Mouse (Mus musculus): ENCODE results near the gene Antxr2. TPM values are rescaled to one million over a fixed set of nuclear protein-coding genes. Genes with fewer than 3 reads are reported as not detected.
A peak's percentile ranks its signal among the peaks of the same experiment; 100 is the strongest.

The Antxr2 gene
- total and polyA plus RNA-seq, 3 experiments: 3.6 to 4.0 (median 3.9) TPM

- dilution Hi-C loops (cut with MboI; ENCODE audit: extremely low pct_ligation_motif_present, extremely low pct_unique_long_range_greater_than_20kb, low sequenced_read_pairs) (no loop called here), in situ Hi-C loops (cut with MboI; ENCODE audit: low pct_ligation_motif_present, low pct_unique_long_range_greater_than_20kb, low sequenced_read_pairs) (no loop called here)
- Histone ChIP-seq H3K27ac (ENCODE audit: insufficient read depth, low read depth) (no peak overlapping the region), H3K4me1 (ENCODE audit: control insufficient read depth in 1 of 2, insufficient read depth in 2 of 2) (0 out of 4 replicates have a peak, but pooled peaks cover 0 to 2% of the 10 kb centered on the region in 2 experiments), H3K4me3 (replicated peaks in 1 of 3; ENCODE audit: low read depth in 2 of 3, low read length in 2 of 3, poor library complexity in 1 of 3) (no peak overlapping the region), H3K79me2 (replicated peaks; ENCODE audit: control insufficient read depth, extremely low read depth, insufficient read depth, poor library complexity, severe bottlenecking) (no peaks in the 10 kb centered on the region), H3K27me3 (replicated peaks) (no peaks in the 10 kb centered on the region), H3K9me3 (replicated peaks; ENCODE audit: low read length) (no peaks in the 10 kb centered on the region), H3K9ac (ENCODE audit: insufficient read depth, low read depth) (no peak overlapping the region), H3K4me2 (ENCODE audit: insufficient read depth, low read depth, poor library complexity, severe bottlenecking) (no peak overlapping the region), H3K36me3 (replicated peaks in 1 of 2; ENCODE audit: control insufficient read depth in 1 of 2, insufficient read depth in 1 of 2, low read length in 1 of 2) (peaks cover 3 to 15% of the 10 kb centered on the region in 2 experiments)
- no peak for DNase-seq (ENCODE audit: extremely low read depth)
- TF ChIP-seq ZKSCAN1 (IDR thresholded peaks at IDR 0.05; ENCODE audit: borderline replicate concordance, low read depth, low read length) (no peak), TBP (conservative IDR thresholded peaks at IDR 0.05; ENCODE audit: low read depth, low read length) (no peak), MAZ (IDR thresholded peaks at IDR 0.05; ENCODE audit: low read depth, low read length) (no peak)
Observed at GRCm38 (mm10) chr5:97953241-97953920, 77.5 kb downstream of the Antxr2 start.

- Histone ChIP-seq H3K4me2 (ENCODE audit: insufficient read depth, low read depth, poor library complexity, severe bottlenecking) (no peak overlapping the region), H3K9me3 (replicated peaks; ENCODE audit: low read length) (no peaks in the 10 kb centered on the region), H3K27me3 (replicated peaks) (no peaks in the 10 kb centered on the region), H3K79me2 (replicated peaks; ENCODE audit: control insufficient read depth, extremely low read depth, insufficient read depth, poor library complexity, severe bottlenecking) (no peaks in the 10 kb centered on the region), H3K36me3 (replicated peaks in 1 of 2; ENCODE audit: control insufficient read depth in 1 of 2, insufficient read depth in 1 of 2, low read length in 1 of 2) (peaks cover 0 to 7% of the 10 kb centered on the region in 2 experiments), H3K4me1 (ENCODE audit: control insufficient read depth in 1 of 2, insufficient read depth in 2 of 2) (peaks cover 0 to 8% of the 10 kb centered on the region in 2 experiments; a peak in 1 of 4 replicates), H3K27ac (ENCODE audit: insufficient read depth, low read depth) (no peak overlapping the region), H3K4me3 (replicated peaks in 1 of 3; ENCODE audit: low read depth in 2 of 3, low read length in 2 of 3, poor library complexity in 1 of 3) (no peak overlapping the region), H3K9ac (ENCODE audit: insufficient read depth, low read depth) (no peak overlapping the region)
- DNase-seq (ENCODE audit: extremely low read depth): peak; percentile 17
- in situ Hi-C loops (cut with MboI; ENCODE audit: low pct_ligation_motif_present, low pct_unique_long_range_greater_than_20kb, low sequenced_read_pairs): loop anchor here (25.0 kb wide), 1 partner anchor 240 kb away; no protein-coding TSS in a partner anchor
- TF ChIP-seq RAD21 (IDR thresholded peaks at IDR 0.05; ENCODE audit: low read depth, low read length) (peak; percentile 79), CTCF (conservative IDR thresholded peaks at IDR 0.05 in 1 of 2, IDR thresholded peaks at IDR 0.05 in 1 of 2; ENCODE audit: low read depth in 2 of 2, low read length in 2 of 2) (peak; percentile 15 to 70; a peak in 2 of 4 replicates), NELFE (IDR thresholded peaks at IDR 0.05; ENCODE audit: low read depth, low read length) (no peak), SMC3 (IDR thresholded peaks at IDR 0.05; ENCODE audit: low read depth, low read length) (peak; percentile 78)
- dilution Hi-C loops (cut with MboI; ENCODE audit: extremely low pct_ligation_motif_present, extremely low pct_unique_long_range_greater_than_20kb, low sequenced_read_pairs): no loop called here
Observed at GRCm38 (mm10) chr5:97947261-97947660, 83.6 kb downstream of the Antxr2 start.

GRCm38 (mm10) chr5:97946236-97946635, 84.6 kb downstream of the Antxr2 start:
- H3K27me3 ChIP-seq (replicated peaks): no peaks in the 10 kb centered on the region
- H3K4me2 ChIP-seq (ENCODE audit: insufficient read depth, low read depth, poor library complexity, severe bottlenecking): no peak overlapping the region
- H3K9ac ChIP-seq (ENCODE audit: insufficient read depth, low read depth): no peak overlapping the region
- in situ Hi-C loops (cut with MboI; ENCODE audit: low pct_ligation_motif_present, low pct_unique_long_range_greater_than_20kb, low sequenced_read_pairs): loop anchor here (25.0 kb wide), 1 partner anchor 241 kb away; no protein-coding TSS in a partner anchor
- peaks cover 0 to 11% of the 10 kb centered on the region in 2 experiments for H3K36me3 ChIP-seq (replicated peaks in 1 of 2; ENCODE audit: control insufficient read depth in 1 of 2, insufficient read depth in 1 of 2, low read length in 1 of 2)
- H3K9me3 ChIP-seq (replicated peaks; ENCODE audit: low read length): no peaks in the 10 kb centered on the region
- H3K4me1 ChIP-seq (ENCODE audit: control insufficient read depth in 1 of 2, insufficient read depth in 2 of 2): peaks cover 0 to 8% of the 10 kb centered on the region in 2 experiments; a peak in 1 of 4 replicates
- no peaks in the 10 kb centered on the region for H3K79me2 ChIP-seq (replicated peaks; ENCODE audit: control insufficient read depth, extremely low read depth, insufficient read depth, poor library complexity, severe bottlenecking)
- dilution Hi-C loops (cut with MboI; ENCODE audit: extremely low pct_ligation_motif_present, extremely low pct_unique_long_range_greater_than_20kb, low sequenced_read_pairs): no loop called here
- H3K4me3 ChIP-seq (replicated peaks in 1 of 3; ENCODE audit: low read depth in 2 of 3, low read length in 2 of 3, poor library complexity in 1 of 3): no peak overlapping the region
- no peak for TF ChIP-seq MXI1 (IDR thresholded peaks at IDR 0.05; ENCODE audit: low read depth, low read length)
- TF ChIP-seq IRF4 (IDR thresholded peaks at IDR 0.05; ENCODE audit: low read depth, low read length): peak; percentile 52; the same call in 1 of the 2 replicates
- peak; percentile 24; the same call in 1 of the 2 replicates for TF ChIP-seq JUN (IDR thresholded peaks at IDR 0.05; ENCODE audit: insufficient read depth, low read depth, low read length)
- peak; percentile 34 for DNase-seq (ENCODE audit: extremely low read depth)
- H3K27ac ChIP-seq (ENCODE audit: insufficient read depth, low read depth): no peak overlapping the region

Data from CH12.LX (cell line).